Mouse (Mus musculus): ENCODE measurements around the gene Srgap2. TPM values are rescaled to one million over a fixed set of nuclear protein-coding genes. Genes with fewer than 3 reads are reported as not detected.
A peak's percentile ranks its signal among the peaks of the same experiment; 100 is the strongest.
"Not testable (repeated sequence)": the region's sequence is repeated elsewhere in the genome, so short reads cannot be mapped to it uniquely, and the experiment has no call there.

The Srgap2 gene
- polyA plus RNA-seq, 1 experiment from 2014 or later: 9.5 TPM

DNA sequence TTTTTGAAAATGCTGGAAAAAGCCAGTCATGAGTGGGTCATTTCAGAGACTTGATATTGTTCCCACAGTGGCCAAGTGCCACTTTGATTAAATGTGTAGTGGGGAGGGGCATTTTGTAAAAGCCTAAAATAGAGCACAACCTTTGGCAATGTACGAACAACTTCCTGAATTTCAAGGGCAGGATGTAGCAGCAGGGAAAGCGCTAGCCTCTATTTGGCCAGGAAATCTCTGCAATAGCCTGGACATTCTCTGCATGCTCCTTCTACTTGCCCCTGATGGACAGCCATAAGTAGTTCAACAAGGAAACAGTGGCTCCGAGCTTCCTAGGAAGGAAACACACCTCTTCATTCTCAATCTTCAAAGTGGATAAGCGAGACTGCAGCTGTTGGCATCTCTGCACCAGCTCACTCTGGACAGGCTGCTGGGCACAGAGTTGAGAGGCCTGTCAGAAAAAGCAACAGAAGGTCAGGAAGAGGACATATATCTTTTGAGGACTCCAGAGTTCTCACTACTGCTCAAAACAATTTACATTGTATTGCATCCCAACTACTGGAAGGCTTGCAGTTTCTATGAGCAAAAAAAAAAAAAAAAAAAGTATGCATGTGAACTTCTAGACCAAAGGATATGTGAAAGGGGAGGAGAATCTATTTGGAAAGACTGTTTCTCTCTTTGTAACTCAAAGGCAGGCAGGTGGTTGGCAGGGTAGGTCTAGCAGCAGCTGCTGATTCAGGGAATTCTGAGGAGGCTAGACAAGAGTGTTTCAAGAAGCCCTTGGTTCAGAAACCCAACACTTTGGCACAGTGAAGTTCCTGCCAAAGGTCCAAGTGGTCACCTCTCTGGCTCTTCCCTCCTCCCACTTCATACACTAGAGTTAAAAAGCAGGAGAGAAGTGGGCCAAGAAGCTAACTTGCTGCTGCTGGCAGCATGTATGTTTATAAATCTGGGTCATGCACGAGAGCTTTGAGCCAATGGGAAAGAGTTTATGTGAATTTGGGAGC lies 181.4 kb downstream of the Srgap2 start:
- no peaks in the 10 kb centered on the region for H3K27me3 ChIP-seq (replicated peaks)
- 0 out of 2 replicates have a peak, but pooled peaks cover 5% of the 10 kb centered on the region for H3K36me3 ChIP-seq
- no peak for ATAC-seq (ENCODE audit: insufficient read depth, low FRiP score, low read depth)
- no peak overlapping the region for H3K4me3 ChIP-seq (replicated peaks)
- no peak overlapping the region for H3K27ac ChIP-seq
- 61% methylated on average over 5 of the region's 5 CpGs for WGBS
- no peak overlapping the region for H3K9ac ChIP-seq
- H3K9me3 ChIP-seq: no peaks in the 10 kb centered on the region
- H3K4me2 ChIP-seq: no peak overlapping the region
- no peaks in the 10 kb centered on the region for H3K4me1 ChIP-seq

DNA sequence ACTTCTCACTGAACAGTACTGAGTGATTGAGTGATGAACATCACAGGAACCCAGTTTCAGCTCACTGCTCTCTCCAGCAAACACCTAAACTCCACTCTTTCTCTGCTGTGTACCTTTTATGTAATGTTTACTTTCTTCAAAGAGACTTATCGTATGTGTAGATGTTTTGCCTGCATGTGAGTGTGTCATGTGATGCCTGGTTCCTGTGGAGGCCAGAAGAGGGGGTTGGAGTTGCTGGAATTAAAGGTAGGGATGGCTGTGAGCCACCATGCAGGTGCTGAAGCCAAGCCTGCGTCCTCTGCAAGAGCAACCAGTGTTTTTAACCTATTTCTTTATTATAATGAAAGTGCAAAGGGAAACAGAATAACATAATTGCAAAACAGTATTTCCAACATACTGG lies 182.5 kb downstream of the Srgap2 start:
- H3K4me3 ChIP-seq (replicated peaks): no peak overlapping the region
- no peak overlapping the region for H3K4me2 ChIP-seq
- no peaks in the 10 kb centered on the region for H3K27me3 ChIP-seq (replicated peaks)
- 0 out of 2 replicates have a peak, but pooled peaks cover 8% of the 10 kb centered on the region for H3K36me3 ChIP-seq
- H3K4me1 ChIP-seq: no peaks in the 10 kb centered on the region
- 62% methylated on average over 2 of the region's 2 CpGs for WGBS
- no peaks in the 10 kb centered on the region for H3K9me3 ChIP-seq
- no peak overlapping the region for H3K9ac ChIP-seq
- no peak for ATAC-seq (ENCODE audit: insufficient read depth, low FRiP score, low read depth)
- no peak overlapping the region for H3K27ac ChIP-seq

DNA sequence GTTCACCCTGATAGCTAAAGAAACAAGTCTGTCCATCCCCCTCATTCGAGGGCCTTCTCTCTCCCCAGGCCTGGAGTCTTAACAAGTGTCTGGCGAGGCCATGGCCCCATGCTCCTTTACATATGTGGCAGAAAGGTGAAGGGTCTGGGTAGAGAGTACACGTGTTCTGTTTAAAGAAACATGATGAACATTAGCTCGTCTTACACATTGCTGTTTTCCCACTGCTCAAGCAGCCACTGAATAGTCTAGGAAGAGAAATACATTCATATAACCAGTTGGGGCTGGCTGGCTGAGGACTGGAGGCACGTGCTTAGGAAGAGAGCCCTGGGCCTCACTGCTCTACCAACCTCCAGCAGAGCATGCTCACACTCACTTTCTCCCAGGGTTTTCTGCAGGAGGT lies 191.1 kb downstream of the Srgap2 start:
- Histone ChIP-seq H3K9ac (no peak overlapping the region), H3K36me3 (0 out of 2 replicates have a peak, but pooled peaks cover 3% of the 10 kb centered on the region), H3K27ac (peak overlapping the region; percentile 36), H3K4me2 (no peak overlapping the region), H3K9me3 (no peaks in the 10 kb centered on the region), H3K4me1 (0 out of 2 replicates have a peak, but pooled peaks cover 3% of the 10 kb centered on the region), H3K4me3 (replicated peaks) (no peak overlapping the region), H3K27me3 (replicated peaks) (no peaks in the 10 kb centered on the region)
- WGBS: 38% methylated on average over 5 of the region's 5 CpGs
- ATAC-seq (ENCODE audit: insufficient read depth, low FRiP score, low read depth): peak; percentile 53; the same call in 1 of the 2 replicates

DNA sequence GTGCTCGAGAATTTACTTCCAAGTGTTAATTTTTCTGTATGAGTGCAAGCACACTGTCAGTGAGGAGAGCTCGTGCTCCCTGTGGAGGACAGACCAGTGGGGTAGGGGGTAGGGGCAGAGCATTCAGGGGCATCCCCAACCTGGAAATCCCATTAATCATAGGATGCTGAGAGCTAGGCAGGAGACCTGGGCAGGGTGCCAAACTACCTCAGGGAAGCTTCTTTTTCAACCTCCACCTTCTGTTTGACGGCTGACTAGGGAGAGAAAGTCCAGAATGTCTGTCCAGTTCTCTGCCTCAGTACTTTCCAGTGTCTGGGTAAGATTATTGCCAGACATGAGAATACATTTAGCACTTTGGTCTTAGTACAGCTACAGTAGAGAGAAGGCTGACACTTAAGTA lies 191.5 kb downstream of the Srgap2 start:
- H3K27ac ChIP-seq: peak overlapping the region; percentile 36

DNA sequence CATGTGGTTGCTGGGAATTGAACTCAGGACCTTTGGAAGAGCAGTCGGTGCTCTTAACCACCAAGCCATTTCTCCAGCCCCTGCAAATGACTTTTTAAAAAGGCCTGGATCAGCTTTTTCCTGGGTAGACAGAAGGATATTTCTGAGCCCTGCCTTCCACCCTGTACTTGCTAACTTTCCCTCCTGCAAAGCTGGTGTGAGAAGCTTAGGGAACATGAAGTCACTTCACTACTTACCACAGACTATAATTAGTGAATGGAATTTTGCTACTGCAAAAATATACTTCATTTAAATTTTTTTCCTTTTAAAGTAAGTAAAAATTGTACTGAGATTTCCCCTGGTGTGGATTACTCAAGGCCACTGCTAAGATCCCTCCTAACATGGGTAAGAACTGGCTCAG lies 196.0 kb downstream of the Srgap2 start:
- Histone ChIP-seq H3K4me3 (replicated peaks) (no peak overlapping the region), H3K4me1 (0 out of 2 replicates have a peak, but pooled peaks cover 3% of the 10 kb centered on the region), H3K9ac (no peak overlapping the region), H3K9me3 (no peaks in the 10 kb centered on the region), H3K27ac (no peak overlapping the region), H3K36me3 (no peaks in the 10 kb centered on the region), H3K4me2 (no peak overlapping the region), H3K27me3 (replicated peaks) (no peaks in the 10 kb centered on the region)
- no peak for ATAC-seq (ENCODE audit: insufficient read depth, low FRiP score, low read depth)
- 82% methylated on average over 1 of the region's 1 CpGs for WGBS

More for the DNA sequence above, 191.5 kb downstream of the Srgap2 start:
- H3K4me3 ChIP-seq (replicated peaks): no peak overlapping the region
- H3K9me3 ChIP-seq: no peaks in the 10 kb centered on the region
- H3K27me3 ChIP-seq (replicated peaks): no peaks in the 10 kb centered on the region
- H3K36me3 ChIP-seq: 0 out of 2 replicates have a peak, but pooled peaks cover 3% of the 10 kb centered on the region
- no peak overlapping the region for H3K4me2 ChIP-seq
- peak; percentile 66; the same call in 1 of the 2 replicates for ATAC-seq (ENCODE audit: insufficient read depth, low FRiP score, low read depth)
- H3K9ac ChIP-seq: no peak overlapping the region
- H3K4me1 ChIP-seq: 0 out of 2 replicates have a peak, but pooled peaks cover 3% of the 10 kb centered on the region
- WGBS: 41% methylated on average over 3 of the region's 3 CpGs

DNA sequence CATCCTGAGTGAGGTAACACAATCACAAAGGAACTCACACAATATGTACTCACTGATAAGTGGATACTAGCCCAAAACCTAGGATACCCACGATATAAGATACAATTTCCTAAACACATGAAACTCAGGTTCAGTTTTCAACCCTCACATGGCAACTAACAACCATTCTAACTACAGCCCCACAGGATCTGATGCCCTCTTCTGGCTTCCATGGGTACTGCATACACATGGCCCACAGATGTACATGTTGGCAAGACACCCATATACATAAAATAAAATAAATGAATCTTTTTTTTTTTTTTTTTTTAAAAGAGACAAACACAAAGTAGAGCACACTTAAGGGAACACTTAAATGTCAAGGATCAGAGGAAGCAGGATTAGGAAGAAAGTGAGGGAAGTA lies 198.1 kb downstream of the Srgap2 start:
- H3K4me1 ChIP-seq; H3K36me3 ChIP-seq; H3K27ac ChIP-seq; H3K27me3 ChIP-seq (replicated peaks); H3K4me2 ChIP-seq; H3K9me3 ChIP-seq; H3K4me3 ChIP-seq (replicated peaks); ATAC-seq (ENCODE audit: insufficient read depth, low FRiP score, low read depth); H3K9ac ChIP-seq: not testable (repeated sequence)
- 90% methylated on average over 1 of the region's 1 CpGs for WGBS

DNA sequence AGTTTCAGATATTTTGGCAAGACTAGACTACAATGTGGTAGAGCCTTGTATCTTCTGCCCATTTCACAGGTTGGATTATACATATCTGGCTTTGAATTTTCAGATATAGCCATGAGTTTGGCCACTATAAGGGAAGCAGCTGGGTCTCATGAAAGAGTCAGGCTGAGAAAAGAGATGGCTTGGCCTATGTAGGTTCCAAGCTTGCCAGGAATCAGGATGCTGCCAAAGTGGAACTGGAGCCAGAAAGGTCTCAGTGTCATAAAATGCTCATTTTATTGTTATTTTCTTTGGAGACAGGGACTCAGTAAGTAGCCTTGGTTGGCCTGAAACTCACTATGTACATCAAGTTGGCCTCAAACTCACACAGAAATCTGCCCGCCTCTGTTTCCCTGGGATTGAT lies 200.0 kb downstream of the Srgap2 start:
- no peaks in the 10 kb centered on the region for H3K4me1 ChIP-seq
- no peak overlapping the region for H3K4me3 ChIP-seq (replicated peaks)
- no peak for ATAC-seq (ENCODE audit: insufficient read depth, low FRiP score, low read depth)
- no peaks in the 10 kb centered on the region for H3K9me3 ChIP-seq
- 0 out of 2 replicates have a peak, but pooled peaks cover 5% of the 10 kb centered on the region for H3K36me3 ChIP-seq
- H3K27me3 ChIP-seq (replicated peaks): no peaks in the 10 kb centered on the region
- 78% methylated on average over 1 of the region's 1 CpGs for WGBS
- H3K4me2 ChIP-seq: no peak overlapping the region
- H3K27ac ChIP-seq: no peak overlapping the region
- H3K9ac ChIP-seq: no peak overlapping the region

DNA sequence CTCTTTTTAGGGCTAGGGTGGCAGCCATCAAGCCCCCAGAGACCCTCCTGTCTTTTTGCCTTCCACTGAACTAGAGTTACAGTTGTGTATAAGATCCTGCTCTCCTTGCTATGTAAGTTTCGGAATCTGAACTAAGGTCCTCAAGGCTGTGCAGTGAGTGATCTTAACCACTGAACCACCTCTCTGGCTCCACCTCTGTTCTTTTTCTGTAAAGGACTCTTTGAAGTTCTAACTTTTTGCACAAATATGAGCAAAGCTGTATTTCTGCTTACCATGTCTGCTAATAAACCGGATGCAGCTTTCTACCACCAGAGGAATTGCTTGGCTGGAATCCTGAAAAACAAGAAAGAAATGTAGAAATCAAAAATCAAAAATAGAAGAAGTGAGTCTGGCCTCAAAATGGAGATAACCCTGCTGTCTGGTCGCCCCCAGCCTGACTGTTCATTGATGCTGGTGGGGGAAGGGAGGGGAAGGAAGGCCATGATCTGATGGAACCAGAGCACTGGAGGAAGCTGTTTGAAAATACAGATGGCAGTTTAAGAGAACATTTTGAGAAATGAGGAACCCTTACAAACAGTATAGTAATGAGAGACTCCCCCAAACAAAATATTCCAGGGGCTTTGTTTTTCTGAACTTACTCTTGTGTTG lies 202.2 kb downstream of the Srgap2 start:
- Histone ChIP-seq H3K27ac (no peak overlapping the region), H3K27me3 (replicated peaks) (no peaks in the 10 kb centered on the region), H3K4me3 (replicated peaks) (no peak overlapping the region), H3K9me3 (no peaks in the 10 kb centered on the region), H3K36me3 (0 out of 2 replicates have a peak, but pooled peaks cover 5% of the 10 kb centered on the region), H3K4me2 (no peak overlapping the region), H3K9ac (no peak overlapping the region), H3K4me1 (no peaks in the 10 kb centered on the region)
- no peak for ATAC-seq (ENCODE audit: insufficient read depth, low FRiP score, low read depth)
- 91% methylated on average over 3 of the region's 3 CpGs for WGBS

DNA sequence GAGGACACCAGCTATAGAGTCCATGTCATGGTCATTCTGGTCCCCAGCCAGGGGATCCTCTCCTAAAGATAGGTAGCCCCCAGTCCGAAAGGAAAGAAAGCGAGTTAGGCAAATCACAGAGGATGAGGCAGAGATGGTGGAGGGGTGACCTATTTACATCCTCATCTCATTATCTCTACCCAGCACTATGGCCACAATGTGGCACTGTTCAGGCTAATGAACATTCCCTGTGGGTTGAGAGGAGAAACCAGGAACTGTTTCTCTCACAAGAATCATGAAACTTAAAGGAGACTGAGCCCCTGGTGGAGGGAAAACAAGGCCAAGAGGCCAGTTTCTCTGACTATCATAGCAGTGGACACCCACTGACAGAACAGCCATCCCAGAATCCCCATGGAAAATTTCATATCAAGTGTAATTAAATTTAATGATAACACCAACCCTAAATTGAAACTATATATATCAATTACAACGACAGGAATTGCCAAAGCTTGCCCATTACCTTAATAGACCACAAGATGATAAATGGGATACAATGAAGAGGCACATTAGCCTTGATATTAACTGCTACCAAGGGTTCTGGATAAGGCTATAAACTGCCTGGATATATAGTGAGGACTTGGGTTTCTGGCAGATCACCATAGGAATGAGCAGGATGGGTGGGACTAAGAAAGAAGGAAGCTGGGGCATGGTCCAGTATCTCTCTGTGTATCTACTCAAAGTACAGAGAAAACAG lies 207.4 kb downstream of the Srgap2 start:
- 89% methylated on average over 3 of the region's 3 CpGs for WGBS
- no peak for ATAC-seq (ENCODE audit: insufficient read depth, low FRiP score, low read depth)
- H3K27ac ChIP-seq: no peak overlapping the region

DNA sequence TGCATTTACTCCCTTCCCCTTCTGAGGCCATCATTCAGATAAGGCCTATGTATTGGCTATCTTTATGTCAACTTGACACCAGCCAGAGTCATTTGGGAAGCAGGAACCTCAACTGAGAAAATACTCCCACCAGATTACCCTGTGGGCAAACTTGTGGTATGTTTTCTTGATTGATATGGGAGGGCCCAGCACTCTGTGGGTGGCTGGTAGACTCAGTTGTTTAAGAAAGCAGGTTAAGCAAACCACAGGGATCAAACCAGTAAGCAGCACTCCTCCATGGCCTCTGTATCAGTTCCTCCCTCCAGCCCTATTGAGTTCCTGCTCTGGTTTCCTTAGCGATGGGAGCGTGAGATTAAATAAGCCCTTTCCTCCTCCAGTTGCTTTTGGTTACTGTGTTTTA lies 208.8 kb downstream of the Srgap2 start:
- Histone ChIP-seq H3K9me3 (no peaks in the 10 kb centered on the region), H3K27ac (no peak overlapping the region), H3K4me3 (replicated peaks) (no peak overlapping the region), H3K4me2 (no peak overlapping the region), H3K36me3 (peaks cover 16% of the 10 kb centered on the region; the same call in 1 of the 2 replicates), H3K27me3 (replicated peaks) (no peaks in the 10 kb centered on the region), H3K9ac (no peak overlapping the region), H3K4me1 (no peaks in the 10 kb centered on the region)
- 81% methylated on average over 2 of the region's 2 CpGs for WGBS
- no peak for ATAC-seq (ENCODE audit: insufficient read depth, low FRiP score, low read depth)

More for the DNA sequence above, 207.4 kb downstream of the Srgap2 start:
- Histone ChIP-seq H3K4me3 (replicated peaks) (no peak overlapping the region), H3K4me2 (no peak overlapping the region), H3K9me3 (no peaks in the 10 kb centered on the region), H3K4me1 (no peaks in the 10 kb centered on the region), H3K9ac (no peak overlapping the region), H3K36me3 (peaks cover 21% of the 10 kb centered on the region; the same call in 1 of the 2 replicates), H3K27me3 (replicated peaks) (no peaks in the 10 kb centered on the region)

DNA sequence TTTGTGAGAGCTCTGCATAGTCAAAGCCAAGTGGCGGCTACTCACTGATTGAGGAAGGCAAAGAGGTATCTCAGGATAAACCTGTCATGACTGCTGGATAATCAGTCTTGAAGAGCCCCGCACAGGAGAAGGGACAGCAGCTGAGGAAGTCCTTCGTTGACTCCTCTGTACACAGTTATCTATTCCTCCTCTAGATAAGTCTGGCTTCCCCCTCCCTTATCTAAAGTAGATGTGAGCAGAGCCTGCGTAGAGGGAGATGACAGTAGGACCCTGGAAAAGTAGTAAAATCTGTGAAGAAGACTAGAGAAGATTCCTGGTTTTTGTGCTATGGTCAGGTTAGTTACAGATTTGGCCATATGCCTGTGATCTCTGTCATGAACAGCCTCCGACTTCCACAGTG lies 209.5 kb downstream of the Srgap2 start:
- no peak for ATAC-seq (ENCODE audit: insufficient read depth, low FRiP score, low read depth)
- Histone ChIP-seq H3K9me3 (no peaks in the 10 kb centered on the region), H3K4me2 (no peak overlapping the region), H3K27me3 (replicated peaks) (no peaks in the 10 kb centered on the region), H3K9ac (no peak overlapping the region), H3K27ac (no peak overlapping the region), H3K4me1 (no peaks in the 10 kb centered on the region), H3K4me3 (replicated peaks) (no peak overlapping the region), H3K36me3 (peaks cover 16% of the 10 kb centered on the region; the same call in 1 of the 2 replicates)
- 71% methylated on average over 5 of the region's 5 CpGs for WGBS

All from stomach, embryonic 15.5 days (tissue).